Mouse (Mus musculus) small intestine, adult 2 months (tissue): ENCODE measurements at regions not wholly inside any gene's neighbourhood (a gene's known extent, or its start where the extent isn't known, plus 50 kb on each side); places are given as distances from the start of the nearest gene placed in this dataset.

Source experiments
- CTCF ChIP-seq: fragments of 200-500 bp; IDR thresholded peaks from 2 replicates; pipeline ENCODE4 v1.5.1; 2012; ENCODE audit warnings: low read depth, mild to moderate bottlenecking, control low read depth, inconsistent platforms, low read length, moderate library complexity, mixed read lengths; ENCODE audit not compliant: insufficient replicate concordance, insufficient read length; ENCODE audit errors: extremely low read depth
- POLR2A ChIP-seq: fragments of 200-500 bp; IDR thresholded peaks from 2 replicates; pipeline ENCODE4 v1.6.1; 2012; ENCODE audit warnings: low read depth, mild to moderate bottlenecking, control low read depth, inconsistent platforms, low read length, moderate library complexity

- TF ChIP-seq CTCF: no peak
- TF ChIP-seq POLR2A: no peak
Observed at GRCm38 (mm10) chr17:45850174-45850573, 116.5 kb upstream of the 1600014C23Rik start.
